Mouse (Mus musculus): ENCODE measurements around the gene Slc40a1.

Gene Slc40a1

DNA sequence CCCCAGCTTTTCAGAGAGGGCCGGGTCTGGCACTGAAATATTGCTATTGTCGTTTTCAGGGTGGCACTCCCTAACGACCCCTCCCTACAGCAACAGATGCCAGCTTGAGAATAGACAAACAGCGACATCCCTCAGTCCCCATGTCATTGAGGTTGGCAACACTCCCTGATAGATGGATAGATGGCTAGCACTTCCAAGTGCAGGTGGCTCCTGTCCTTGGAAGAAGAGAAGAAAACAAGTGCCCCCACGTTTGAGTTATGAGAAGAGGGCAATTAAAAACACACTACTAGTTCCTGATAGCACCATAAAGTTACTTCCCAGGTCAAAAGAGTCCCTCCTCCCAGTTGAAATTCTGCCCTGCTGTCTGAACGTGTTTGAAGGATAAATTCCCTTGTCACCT is 44.2 kb downstream of the Slc40a1 start:
- no peak for DNase-seq

- DNase-seq, result no peak
These were observed 45.0 kb downstream of the Slc40a1 start for GRCm38 (mm10) chr1:45881228-45881832.

DNA sequence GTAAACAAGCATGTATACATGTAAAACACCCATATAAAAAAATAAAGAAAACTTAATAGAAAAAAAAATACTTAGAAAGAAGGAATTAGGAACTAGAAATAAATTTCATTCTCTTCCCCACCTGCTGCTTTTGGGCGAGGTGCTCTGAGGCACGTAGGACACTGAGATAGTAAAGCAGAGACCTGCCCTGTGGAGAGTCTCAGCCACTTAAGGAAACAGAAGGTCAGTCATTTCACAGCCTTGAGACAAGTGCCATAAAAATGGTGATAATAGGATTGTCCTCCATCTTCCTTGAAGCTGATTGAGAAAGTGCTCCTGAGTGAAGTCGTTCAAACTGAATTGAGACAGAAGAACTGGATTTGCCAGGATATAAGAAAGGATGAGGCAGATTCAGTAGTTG is 48.9 kb downstream of the Slc40a1 start:
- no peak for DNase-seq

DNA sequence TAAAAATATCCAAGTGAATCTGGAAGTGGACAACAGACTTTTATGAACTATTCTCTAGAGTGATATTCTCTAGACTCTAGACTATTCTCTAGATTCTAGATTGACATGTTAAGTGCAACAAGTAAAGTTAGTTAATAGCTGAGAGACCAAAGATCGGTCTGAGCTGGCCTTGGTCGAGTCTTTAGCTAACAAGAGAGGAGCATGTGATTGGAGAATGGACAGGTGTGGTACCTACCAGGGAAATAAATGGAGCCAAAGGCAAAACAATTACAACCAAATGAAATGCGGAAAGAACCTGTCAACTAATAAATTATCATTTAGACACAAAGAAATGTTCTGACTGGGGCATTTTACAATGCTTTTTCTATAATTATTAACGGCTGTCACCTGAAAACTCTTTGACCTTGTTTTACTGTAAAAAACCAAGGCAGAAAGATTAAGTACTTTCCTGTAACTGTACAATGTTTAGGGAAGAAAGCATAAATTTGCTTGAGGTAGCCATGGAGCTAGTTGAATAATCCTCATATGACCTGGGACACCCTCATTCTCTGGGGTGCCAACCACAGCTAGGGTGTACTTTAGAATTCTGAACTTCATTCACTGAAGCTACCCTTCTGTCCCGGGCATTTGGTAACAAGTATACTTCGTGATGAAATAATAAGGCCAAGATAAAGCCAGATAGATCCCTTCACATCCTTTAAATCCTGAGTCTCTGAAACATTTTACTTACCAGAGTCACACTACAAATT is 49.7 kb downstream of the Slc40a1 start:
- DNase-seq, result no peak

DNA sequence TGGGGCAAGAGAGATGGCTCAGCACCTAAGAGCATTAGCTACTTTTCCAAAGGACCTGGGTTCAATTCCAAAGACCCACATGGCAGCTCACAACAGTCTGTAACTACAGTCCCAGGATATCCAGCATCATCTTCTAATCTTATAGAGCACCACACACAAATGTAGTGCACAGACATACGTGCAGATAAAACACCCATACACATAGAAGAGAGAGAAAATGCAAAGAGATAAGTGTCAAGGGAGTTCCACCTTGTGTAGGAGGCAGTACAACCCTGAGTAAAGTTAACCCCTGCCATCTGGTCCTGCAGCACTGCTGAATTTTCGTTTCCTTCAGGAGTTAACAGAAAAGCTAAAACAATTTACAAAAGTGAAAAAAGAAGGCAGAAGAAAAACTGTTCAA is 50.7 kb downstream of the Slc40a1 start:
- no peak for DNase-seq

DNA sequence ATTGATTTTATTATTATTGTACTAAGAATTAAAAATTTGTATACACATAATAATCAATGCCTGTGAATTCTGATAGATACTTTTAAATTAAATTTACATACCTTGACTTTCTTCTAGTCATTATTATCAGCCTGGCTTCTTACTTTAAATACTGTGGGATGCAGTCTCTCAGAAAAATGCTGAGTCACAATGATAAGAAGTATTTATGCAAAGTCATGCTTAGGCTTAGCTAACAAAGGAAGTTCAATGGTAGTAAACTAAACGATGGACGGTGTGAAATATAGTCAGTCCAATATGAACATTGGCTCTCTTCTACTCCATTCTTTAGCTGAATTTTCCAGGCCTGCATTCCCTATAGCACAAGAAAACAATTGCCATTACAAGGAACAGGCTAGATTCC is 53.1 kb downstream of the Slc40a1 start:
- no peak for DNase-seq

- no peak for DNase-seq
These were observed 57.7 kb downstream of the Slc40a1 start for GRCm38 (mm10) chr1:45868479-45869137.

- DNase-seq, result no peak
These were observed 58.3 kb downstream of the Slc40a1 start for GRCm38 (mm10) chr1:45868050-45868449.

DNA sequence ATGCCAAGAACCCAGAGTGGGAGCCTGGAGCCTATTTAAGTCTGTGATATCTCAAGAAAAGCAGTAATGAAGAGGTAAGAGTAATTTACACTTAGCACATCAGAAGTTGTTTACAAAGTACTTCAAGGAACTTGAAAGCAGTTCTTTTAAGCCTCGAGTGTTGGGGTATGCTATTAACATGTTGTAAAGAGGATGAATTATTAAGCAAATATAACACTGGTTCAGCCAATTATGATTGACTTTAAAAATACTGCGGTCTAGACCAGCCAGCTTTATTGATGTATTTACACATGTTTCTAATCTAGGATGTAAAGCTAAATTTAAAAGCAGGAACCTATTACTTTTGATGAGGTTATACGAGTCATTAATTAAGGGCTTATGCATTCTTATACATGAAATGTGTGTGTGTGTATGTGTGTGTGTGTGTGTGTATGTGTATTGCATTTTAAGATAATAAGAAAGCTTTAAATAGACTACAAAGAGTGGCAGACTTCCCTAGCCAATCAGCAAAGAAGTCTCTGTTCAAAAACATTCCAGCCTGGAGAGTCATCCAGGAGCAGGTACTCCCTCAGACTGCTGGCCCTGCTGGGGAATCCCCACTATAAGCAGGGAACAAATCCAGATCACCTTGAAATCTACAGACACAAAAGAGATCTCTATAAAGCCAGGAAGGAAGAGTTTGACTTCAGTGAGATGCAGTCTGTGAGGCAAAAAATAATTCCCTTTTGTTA is 59.9 kb downstream of the Slc40a1 start:
- no peak for DNase-seq

DNA sequence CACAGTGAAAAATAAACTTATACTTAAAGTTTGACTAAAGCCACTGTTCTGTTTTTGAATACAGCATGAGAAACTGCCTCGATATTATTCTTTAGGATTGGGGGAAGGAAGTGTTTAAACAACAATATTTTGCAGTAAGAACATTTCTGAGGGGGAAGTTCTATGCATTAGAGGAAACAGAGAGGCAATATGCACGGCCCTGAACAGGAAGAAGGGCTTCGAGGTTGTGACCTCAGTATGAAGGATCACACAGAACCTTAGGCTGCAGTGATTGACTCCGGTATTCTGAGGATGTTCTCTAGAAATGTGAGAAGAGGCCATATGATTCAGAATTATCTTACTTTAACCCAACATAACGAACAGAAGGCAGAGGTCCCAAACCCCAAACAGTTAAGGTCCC is 60.6 kb downstream of the Slc40a1 start:
- no peak for DNase-seq

DNA sequence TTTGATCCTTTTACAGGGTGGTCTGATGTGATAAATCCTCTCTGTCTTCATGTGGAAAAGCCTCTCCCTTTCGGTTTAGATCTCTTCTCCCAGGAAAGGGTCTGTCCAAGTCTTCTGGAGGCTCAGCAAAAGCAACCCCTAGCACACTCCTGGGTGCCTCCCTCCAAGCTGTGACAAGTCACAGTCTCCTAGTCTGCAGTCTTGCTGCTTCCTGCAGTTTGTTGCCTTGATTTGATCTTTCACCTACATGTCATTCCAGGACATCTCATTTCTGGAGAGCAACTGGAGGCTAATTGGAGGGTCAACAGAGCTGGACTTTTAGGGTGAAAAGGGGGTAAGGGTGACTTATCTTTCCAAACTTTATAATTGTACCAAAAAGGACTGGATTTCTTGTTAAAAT is 61.0 kb downstream of the Slc40a1 start:
- DNase-seq, result no peak

DNA sequence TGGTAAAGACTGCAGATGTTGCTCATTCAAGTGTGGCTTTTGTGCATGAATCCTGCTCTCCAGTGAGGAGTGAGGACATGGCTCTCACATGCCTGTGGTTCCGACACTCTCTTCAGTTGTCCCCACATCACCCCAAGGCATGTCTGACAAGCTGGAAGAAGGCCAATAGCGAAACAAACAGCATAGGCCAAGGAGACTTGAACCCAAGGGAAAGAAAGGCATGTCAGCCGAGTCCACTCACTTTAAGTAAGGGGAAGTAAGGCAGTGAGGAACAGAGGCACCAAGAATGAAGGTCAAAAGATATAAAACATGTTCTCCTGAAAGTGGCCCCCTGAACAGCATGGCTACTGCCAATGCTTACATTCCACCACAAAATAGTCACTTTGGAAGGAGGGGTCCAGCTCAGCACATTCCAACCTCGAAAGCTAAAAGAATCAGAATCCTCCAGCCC is 61.7 kb downstream of the Slc40a1 start:
- no peak for DNase-seq

DNA sequence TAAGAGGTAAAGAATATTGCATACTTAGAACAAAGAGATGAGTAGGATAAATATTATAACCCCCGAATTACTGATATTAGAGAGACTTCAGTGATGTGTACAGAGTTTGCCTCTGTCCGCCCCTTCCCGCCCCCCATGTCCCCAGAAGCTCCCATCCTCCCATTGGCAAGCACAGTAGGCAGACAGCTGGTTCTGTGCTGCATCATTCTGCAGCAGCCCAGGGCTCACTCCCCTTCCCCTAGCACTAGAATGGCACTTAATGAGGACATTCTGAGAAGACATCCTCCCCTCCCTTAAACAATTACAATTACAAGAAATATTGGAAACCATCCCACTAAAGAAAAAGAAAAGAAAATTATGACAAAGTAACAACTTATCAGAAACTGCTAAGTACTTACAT is 62.7 kb downstream of the Slc40a1 start:
- DNase-seq, result no peak

DNA sequence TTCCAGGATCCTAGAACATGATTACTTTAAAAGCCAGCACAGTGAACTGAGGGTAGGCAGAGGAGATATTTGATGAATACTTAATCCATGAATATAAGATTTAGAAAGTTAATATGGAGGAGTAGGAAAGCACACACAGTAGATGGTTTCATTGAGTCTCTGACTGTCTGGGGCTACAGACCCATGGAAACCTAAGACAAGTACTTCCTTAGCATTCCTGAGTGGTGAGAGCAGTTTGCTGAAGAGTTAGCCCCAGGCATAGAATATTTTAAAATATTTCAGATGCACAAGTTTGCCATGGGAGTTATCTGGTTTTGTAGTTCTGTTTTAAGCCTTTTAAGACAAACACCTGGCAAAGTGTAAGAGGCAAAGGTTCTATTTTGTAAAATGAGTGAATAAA is 65.2 kb downstream of the Slc40a1 start:
- DNase-seq, result no peak

GRCm38 (mm10) chr1:45860349-45860748 is 66.0 kb downstream of the Slc40a1 start:
- DNase-seq, result no peak

Measured in thymus, postnatal 36 days (tissue).